Mouse (Mus musculus) ES-Bruce4 (cell line): ENCODE data around the gene Tcte1.

Experiments
- CTCF ChIP-seq: IDR thresholded peaks from one replicate; pipeline ENCODE4 v1.8.1; 2011; ENCODE audit warnings: low read depth, low read length
- POLR2A ChIP-seq: IDR thresholded peaks from one replicate; pipeline ENCODE4 v1.8.1; 2011; ENCODE audit warnings: low read length; ENCODE audit not compliant: insufficient read depth

GRCm38 (mm10) chr17:45589844-45590243 lies 66.6 kb downstream of the Tcte1 start:
- TF ChIP-seq POLR2A (no peak), CTCF (no peak)
